Mouse (Mus musculus) fat pad, adult 2 months (tissue): ENCODE measurements at regions not wholly inside any gene's neighbourhood (a gene's known extent, or its start where the extent isn't known, plus 50 kb on each side); places are given as distances from the start of the nearest gene placed in this dataset.
A peak's percentile ranks its signal among the peaks of the same experiment; 100 is the strongest.

Source experiments
- DNase-seq: peaks from one replicate; pipeline ENCODE4 v3.0.0-alpha.2; 2011; ENCODE audit warnings: low read depth, low spot score; ENCODE audit errors: extremely low read depth

GRCm38 (mm10) chr11:84760622-84761196 is 58.6 kb downstream of the Mrm1 start:
- DNase-seq: no peak

- DNase-seq: no peak
These were observed 59.8 kb downstream of the Mrm1 start for GRCm38 (mm10) chr11:84759478-84759986.

- no peak for DNase-seq
These were observed 67.3 kb downstream of the Mrm1 start for GRCm38 (mm10) chr11:84752007-84752406.

GRCm38 (mm10) chr11:84749490-84750349 is 69.6 kb downstream of the Mrm1 start:
- no peak for DNase-seq

- DNase-seq: no peak
These were observed 80.3 kb downstream of the Mrm1 start for GRCm38 (mm10) chr11:84738769-84739589.

GRCm38 (mm10) chr11:84738128-84738527 is 81.2 kb downstream of the Mrm1 start:
- DNase-seq: no peak

- no peak for DNase-seq
These were observed 87.4 kb downstream of the Mrm1 start for GRCm38 (mm10) chr11:84731890-84732289.

GRCm38 (mm10) chr11:84730218-84730617 is 89.1 kb downstream of the Mrm1 start:
- no peak for DNase-seq

GRCm38 (mm10) chr11:84729189-84729588 is 90.1 kb downstream of the Mrm1 start:
- DNase-seq: no peak

GRCm38 (mm10) chr11:84725936-84726613 is 93.2 kb downstream of the Mrm1 start:
- DNase-seq: no peak

- DNase-seq: no peak
These were observed 94.0 kb downstream of the Mrm1 start for GRCm38 (mm10) chr11:84725177-84725792.

GRCm38 (mm10) chr11:84724080-84724479 is 95.2 kb downstream of the Mrm1 start:
- DNase-seq: no peak

GRCm38 (mm10) chr11:84722658-84723201 is 96.6 kb downstream of the Mrm1 start:
- DNase-seq: no peak

GRCm38 (mm10) chr11:84721979-84722378 is 97.3 kb downstream of the Mrm1 start:
- no peak for DNase-seq

GRCm38 (mm10) chr11:84721150-84721549 is 98.2 kb downstream of the Mrm1 start:
- no peak for DNase-seq

- DNase-seq: no peak
These were observed 99.5 kb downstream of the Mrm1 start for GRCm38 (mm10) chr11:84719781-84720180.

GRCm38 (mm10) chr11:84712731-84713130 is 106.6 kb downstream of the Mrm1 start:
- DNase-seq: peak; percentile 33

- DNase-seq: no peak
These were observed 107.4 kb downstream of the Mrm1 start for GRCm38 (mm10) chr11:84711886-84712285.

- no peak for DNase-seq
These were observed 111.0 kb downstream of the Mrm1 start for GRCm38 (mm10) chr11:84708222-84708730.

- DNase-seq: peak; percentile 18
These were observed 111.5 kb downstream of the Mrm1 start for GRCm38 (mm10) chr11:84707772-84708171.
